Mouse (Mus musculus): ENCODE data around the gene Vipas39. TPM values are rescaled to one million over a fixed set of nuclear protein-coding genes. Genes with fewer than 3 reads are reported as not detected.

The Vipas39 gene
- total RNA-seq, 2 experiments from 2014 or later = 53.9 to 59.5 TPM

DNA sequence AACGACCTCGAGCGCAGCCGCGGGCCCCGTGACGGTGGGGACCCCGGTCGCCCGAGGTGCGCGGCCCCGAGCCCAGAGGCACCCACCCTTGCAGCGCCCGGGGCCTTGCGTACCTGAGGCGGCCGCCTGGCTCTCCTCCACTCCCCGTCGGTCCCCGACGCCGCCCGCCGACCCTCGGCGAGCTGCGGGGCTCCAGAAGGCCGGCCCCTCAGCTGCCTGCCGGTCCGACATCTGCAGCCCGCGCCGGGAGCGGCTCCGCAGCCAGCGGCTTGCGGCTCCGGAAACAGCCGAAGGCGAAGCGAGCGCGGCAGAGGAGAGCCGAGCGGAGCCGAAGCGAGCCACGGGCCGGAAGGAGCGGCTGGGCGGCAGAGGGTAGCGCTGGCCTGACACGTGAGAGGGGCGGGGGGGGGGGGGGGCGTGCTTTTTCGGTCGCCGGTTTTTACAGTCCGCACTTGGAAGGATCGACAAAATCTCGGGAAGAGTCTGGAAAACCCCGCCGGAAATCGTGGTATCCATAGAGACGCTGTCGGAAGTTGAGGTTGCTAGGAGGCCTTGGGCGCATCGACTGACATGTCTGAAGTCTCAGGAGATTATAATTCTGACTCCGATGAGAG is 66.0 kb downstream of the Vipas39 start, which contains the start of gene Tmed8:
TSS of gene Tmed8 (minus strand) at position 482 of the 614 bp plus-strand sequence.
- DNase-seq (ENCODE audit: extremely low spot score in 1 of 2, low spot score in 1 of 2) = peak; percentile 56 to 59

- DNase-seq (ENCODE audit: extremely low spot score in 1 of 2, low spot score in 1 of 2) = peak; percentile 35 to 39
Observed at GRCm38 (mm10) chr12:87199206-87199972, 66.7 kb downstream of the Vipas39 start, which contains the start of gene Samd15. TSS of gene Samd15 (plus strand) at chr12:87199723.

GRCm38 (mm10) chr12:87198792-87199191 is 67.3 kb downstream of the Vipas39 start:
- DNase-seq (ENCODE audit: extremely low spot score in 1 of 2, low spot score in 1 of 2) = no peak

- no peak for DNase-seq (ENCODE audit: extremely low spot score in 1 of 2, low spot score in 1 of 2)
Observed at GRCm38 (mm10) chr12:87196310-87196709, 69.7 kb downstream of the Vipas39 start.

- no peak for DNase-seq (ENCODE audit: extremely low spot score in 1 of 2, low spot score in 1 of 2)
Observed at GRCm38 (mm10) chr12:87195069-87195468, 71.0 kb downstream of the Vipas39 start.

- DNase-seq (ENCODE audit: extremely low spot score in 1 of 2, low spot score in 1 of 2) = no peak
Observed at GRCm38 (mm10) chr12:87193008-87193407, 73.0 kb downstream of the Vipas39 start.

Small RNA genes within 50 kb of the gene (microRNA-seq; reads per million reads assigned to microRNA genes)
- 0 reads per million in 2 experiments for gene Gm47293

Other genes with a start within 250 kb of the Vipas39 start
- gene Tmem63c, start 244.9 kb downstream of the Vipas39 start, total RNA-seq (2021) = 10 to 100 TPM; 32.4 to 35.6 TPM
- gene Ngb, start 163.7 kb downstream of the Vipas39 start, total RNA-seq (2021) = 1 to 10 TPM; 2.0 to 2.2 TPM
- 10 to 100 TPM; 45.3 to 47.7 TPM for gene Gstz1, start 119.1 kb downstream of the Vipas39 start, total RNA-seq (2021)
- gene Pomt2, start 118.3 kb downstream of the Vipas39 start, total RNA-seq (2021) = 10 to 100 TPM; 17.5 to 19.2 TPM
- gene Samd15, start 66.5 kb downstream of the Vipas39 start, total RNA-seq (2021) = 1 to 10 TPM; 2.2 to 3.9 TPM
- gene Tmed8, start 65.8 kb downstream of the Vipas39 start, total RNA-seq (2021) = 10 to 100 TPM; 27.6 to 28.9 TPM
- gene Noxred1, start 27.5 kb downstream of the Vipas39 start, total RNA-seq (2021) = 1 to 10 TPM; 1.6 to 1.7 TPM
- gene Ahsa1, start 223 bp upstream of the Vipas39 start, total RNA-seq (2021) = 100 to 1,000 TPM; 167 to 194 TPM
- under 1 TPM; 0.25 to 0.70 TPM for gene Ism2, start 33.4 kb upstream of the Vipas39 start, total RNA-seq (2021)
- gene Sptlc2, start 122.1 kb upstream of the Vipas39 start, total RNA-seq (2021) = 10 to 100 TPM; 30.8 to 41.6 TPM
- gene Slirp, start 177.6 kb upstream of the Vipas39 start, total RNA-seq (2021) = 100 to 1,000 TPM in 1 of 2 experiments, 10 to 100 TPM in 1; 98.9 to 101 TPM
- gene Alkbh1, start 177.8 kb upstream of the Vipas39 start, total RNA-seq (2021) = 10 to 100 TPM; 17.3 to 20.9 TPM
- gene Snw1, start 206.0 kb upstream of the Vipas39 start, total RNA-seq (2021) = 10 to 100 TPM; 60.3 to 68.2 TPM
- gene Gm5788, start 228.5 kb upstream of the Vipas39 start, total RNA-seq (2021) = not detected
- gene Gm8300, start 248.1 kb upstream of the Vipas39 start, total RNA-seq (2021) = not detected

Data from layer of hippocampus, postnatal 25 days (tissue).